Mouse (Mus musculus) G1E (cell line): ENCODE results near the gene Dhrs13. TPM values are rescaled to one million over a fixed set of nuclear protein-coding genes. Genes with fewer than 3 reads are reported as not detected.
"Not testable (repeated sequence)": the region's sequence is repeated elsewhere in the genome, so short reads cannot be mapped to it uniquely, and the experiment has no call there.

Source experiments
- ATAC-seq: 2 replicates; pipeline ENCODE4 v1.8.0; 2016; ENCODE audit warnings: mild to moderate bottlenecking; ENCODE audit not compliant: insufficient number of reproducible peaks, poor library complexity, low FRiP score, severe bottlenecking; ENCODE audit errors: extremely low read depth
- DNase-seq: peaks from one replicate; pipeline ENCODE4 v3.0.0; 2012; ENCODE audit warnings: low spot score
- H3K27me3 ChIP-seq: 2 replicates; pipeline ENCODE4 v1.6.1; 2012; ENCODE audit warnings: mild to moderate bottlenecking, low read length, inconsistent platforms; ENCODE audit not compliant: insufficient read depth
- H3K36me3 ChIP-seq: replicated peaks from 2 replicates; pipeline ENCODE3; 2012; ENCODE audit warnings: mild to moderate bottlenecking, inconsistent platforms
- H3K4me1 ChIP-seq: 2 replicates; pipeline ENCODE4 v1.6.1; 2012; ENCODE audit warnings: low read depth, low read length, inconsistent platforms, mixed read lengths; ENCODE audit not compliant: insufficient read depth
- H3K4me3 ChIP-seq: 2 replicates; pipeline ENCODE4 v1.5.1; 2012; ENCODE audit warnings: low read depth, mild to moderate bottlenecking, inconsistent platforms, low read length, moderate library complexity, mixed read lengths
- H3K9me3 ChIP-seq: replicated peaks from 2 replicates; pipeline ENCODE4 v1.6.1; 2012; ENCODE audit warnings: inconsistent platforms
- CTCF ChIP-seq: IDR thresholded peaks from 2 replicates; pipeline ENCODE4 v1.5.1; 2012; ENCODE audit warnings: low read depth, low read length, inconsistent platforms, mixed read lengths
- GATA1 ChIP-seq: IDR thresholded peaks from 2 replicates; pipeline ENCODE4 v1.6.1; 2012; ENCODE audit warnings: borderline replicate concordance, low read length, inconsistent platforms, mixed read lengths
- GATA2 ChIP-seq: IDR thresholded peaks from 2 replicates; pipeline ENCODE4 v1.6.1; 2012; ENCODE audit warnings: low read depth, low read length, inconsistent platforms, borderline replicate concordance
- POLR2AphosphoS5 ChIP-seq: IDR thresholded peaks from 2 replicates; pipeline ENCODE4 v1.6.1; 2012; ENCODE audit warnings: low read depth, low read length, inconsistent platforms; ENCODE audit not compliant: insufficient replicate concordance
- TAL1 ChIP-seq: conservative IDR thresholded peaks from 2 replicates; pipeline ENCODE4 v1.6.1; 2012; ENCODE audit warnings: low read depth, low read length, inconsistent platforms, mixed read lengths
- polyA plus RNA-seq: library from polyadenylated mRNA; stranded (reverse); fragments of >175 nt; gene quantifications from 2 replicates; pipeline ENCODE4 v1.2.3, GENCODE M21; 2012
- total RNA-seq, 2 experiments: library from RNA; stranded (forward) in 1 of 2; stranded (reverse) in 1 of 2; fragments of 200-1000 nt in 1 of 2; fragments of >200 nt in 1 of 2; fragmentation: Nextera tagmentation in 1 of 2; gene quantifications; 2 replicates each; pipeline ENCODE4 v1.2.3; 2014 to 2017

Dhrs13 gene
- total and polyA plus RNA-seq, 3 experiments = 7.2 to 9.2 (median 7.9) TPM

- Histone ChIP-seq H3K4me1 (peaks cover 24% of the 10 kb centered on the region), H3K36me3 (peaks cover 30% of the 10 kb centered on the region), H3K9me3 (no peaks in the 10 kb centered on the region), H3K27me3 (no peaks in the 10 kb centered on the region), H3K4me3 (no peak overlapping the region)
- TF ChIP-seq CTCF = no peak
- TF ChIP-seq GATA1 = no peak
- no peak for TF ChIP-seq TAL1
- no peak for TF ChIP-seq GATA2
- TF ChIP-seq POLR2AphosphoS5 = no peak
- ATAC-seq = no peak
- no peak for DNase-seq
Observed at GRCm38 (mm10) chr11:78040878-78041277, 8.8 kb downstream of the Dhrs13 start.

GRCm38 (mm10) chr11:78042290-78042870, 10.3 kb downstream of the Dhrs13 start:
- not testable (repeated sequence) for DNase-seq, ATAC-seq, H3K9me3 ChIP-seq, H3K27me3 ChIP-seq, H3K4me3 ChIP-seq
- peaks cover 16% of the 10 kb centered on the region for H3K36me3 ChIP-seq
- peaks cover 14% of the 10 kb centered on the region for H3K4me1 ChIP-seq

GRCm38 (mm10) chr11:78044758-78045251, 12.7 kb downstream of the Dhrs13 start:
- DNase-seq (no peak), ATAC-seq (no peak)
- Histone ChIP-seq H3K36me3 (peaks cover 12% of the 10 kb centered on the region), H3K4me1 (no peaks in the 10 kb centered on the region), H3K9me3 (no peaks in the 10 kb centered on the region), H3K27me3 (no peaks in the 10 kb centered on the region), H3K4me3 (no peak overlapping the region)
- TF ChIP-seq CTCF = no peak
- no peak for TF ChIP-seq TAL1
- no peak for TF ChIP-seq GATA1
- no peak for TF ChIP-seq POLR2AphosphoS5
- TF ChIP-seq GATA2 = no peak

GRCm38 (mm10) chr11:78048637-78049036, 16.6 kb downstream of the Dhrs13 start:
- DNase-seq, H3K4me1 ChIP-seq, H3K4me3 ChIP-seq, ATAC-seq, H3K9me3 ChIP-seq, H3K27me3 ChIP-seq: not testable (repeated sequence)
- H3K36me3 ChIP-seq = peaks cover 16% of the 10 kb centered on the region

GRCm38 (mm10) chr11:78053078-78053477, 21.0 kb downstream of the Dhrs13 start:
- no peak overlapping the region for H3K4me3 ChIP-seq
- no peak for ATAC-seq
- H3K36me3 ChIP-seq = peaks cover 43% of the 10 kb centered on the region
- H3K4me1 ChIP-seq = peaks cover 8% of the 10 kb centered on the region
- H3K27me3 ChIP-seq = no peaks in the 10 kb centered on the region
- no peak for DNase-seq
- TF ChIP-seq POLR2AphosphoS5 (no peak), TAL1 (no peak), GATA1 (no peak), CTCF (no peak), GATA2 (no peak)
- no peaks in the 10 kb centered on the region for H3K9me3 ChIP-seq

- Histone ChIP-seq H3K36me3 (peaks cover 55% of the 10 kb centered on the region), H3K9me3 (no peaks in the 10 kb centered on the region), H3K27me3 (no peaks in the 10 kb centered on the region; the same call in 1 of the 2 replicates), H3K4me3 (no peak overlapping the region), H3K4me1 (peaks cover 35% of the 10 kb centered on the region)
- no peak for TF ChIP-seq POLR2AphosphoS5
- no peak for ATAC-seq
- DNase-seq = no peak
Observed at GRCm38 (mm10) chr11:78056946-78057345, 24.9 kb downstream of the Dhrs13 start.

- Histone ChIP-seq H3K36me3 (peaks cover 37% of the 10 kb centered on the region), H3K9me3 (no peaks in the 10 kb centered on the region), H3K27me3 (no peaks in the 10 kb centered on the region; the same call in 1 of the 2 replicates), H3K4me1 (peaks cover 45% of the 10 kb centered on the region), H3K4me3 (no peak overlapping the region)
- no peak for ATAC-seq
- DNase-seq = peak; percentile 75
- TF ChIP-seq TAL1 (no peak), GATA2 (no peak), CTCF (peak; percentile 64; the same call in 1 of the 2 replicates), GATA1 (no peak), POLR2AphosphoS5 (no peak)
Observed at GRCm38 (mm10) chr11:78059833-78060757, 28.0 kb downstream of the Dhrs13 start.
